Mouse (Mus musculus) liver, embryonic 18 days (tissue): ENCODE results near the gene Fam129c. TPM values are rescaled to one million over a fixed set of nuclear protein-coding genes. Genes with fewer than 3 reads are reported as not detected.

Experiments
- polyA plus RNA-seq: library from polyadenylated mRNA; depleted of rRNA; stranded (reverse); fragments of >200 nt; gene quantifications from 2 replicates; pipeline ENCODE4 v1.2.3, GENCODE M21; 2012; rRNA removed

The Fam129c gene
- polyA plus RNA-seq, result 5.4 and 6.2 TPM in 2 replicates

DNA sequence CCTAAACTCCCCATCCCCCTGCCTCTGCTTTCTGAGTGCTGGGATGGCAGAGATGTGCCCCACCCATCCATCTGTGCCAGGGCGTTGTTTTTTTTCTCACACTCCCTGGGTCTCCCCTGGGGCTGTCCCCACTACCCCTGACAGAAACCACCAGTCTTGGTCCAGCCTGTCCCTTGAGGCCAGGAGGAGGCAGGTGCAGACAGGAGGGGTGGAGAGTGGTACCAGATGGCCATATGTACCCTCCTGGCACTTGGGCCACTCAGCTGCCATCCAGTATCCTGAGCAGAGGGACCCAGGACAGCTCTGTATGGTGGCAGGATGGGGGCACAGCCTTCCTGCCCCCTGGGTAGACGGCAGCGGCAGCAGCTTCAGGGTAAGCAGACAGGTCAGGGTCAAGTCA is at the start of gene Fam129c:
TSS of gene Fam129c (plus strand) at position 198 of the 400 bp plus-strand sequence.

DNA sequence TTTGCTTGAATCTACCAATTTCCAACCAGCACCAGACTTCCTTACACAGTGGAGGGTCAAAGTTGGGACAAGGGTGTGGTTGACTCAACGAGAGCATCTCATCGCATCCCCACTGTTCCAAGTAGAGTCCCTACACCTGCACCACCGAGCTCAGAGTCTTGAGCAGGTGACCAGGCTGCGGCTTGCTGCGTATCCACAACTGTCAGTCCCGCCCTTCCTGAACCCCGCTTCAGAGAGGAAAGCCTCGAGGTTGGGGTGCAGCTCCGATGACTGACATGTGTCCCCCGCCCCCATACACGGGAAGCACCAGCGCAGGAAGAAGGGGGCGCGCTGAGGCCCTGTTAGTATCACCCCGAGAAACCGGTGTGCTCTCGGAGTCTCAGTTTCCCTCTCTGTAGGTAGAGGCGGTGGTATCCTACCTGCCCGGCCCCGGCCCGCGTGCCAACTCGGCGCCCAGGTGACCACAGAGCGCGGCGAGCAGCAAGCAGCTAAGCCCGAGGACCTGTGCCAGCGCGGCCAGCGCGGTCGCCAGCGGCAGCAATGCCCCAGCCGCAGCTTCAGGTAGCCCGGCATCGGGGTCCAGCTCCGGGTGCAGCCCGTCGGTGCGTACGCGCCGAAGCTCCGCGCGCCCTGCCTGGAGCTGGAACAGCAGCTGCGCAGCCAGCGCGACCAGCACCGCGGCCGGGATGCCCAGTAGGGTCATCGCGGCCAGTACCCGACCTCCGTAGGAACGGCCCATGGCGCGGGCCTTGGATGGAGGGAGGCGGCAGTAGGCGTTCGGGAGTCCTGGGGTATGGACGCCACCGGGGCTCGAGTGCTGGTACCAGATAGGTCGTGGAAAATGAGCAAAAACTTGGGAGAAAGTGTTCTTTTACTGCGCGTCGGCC is 39.1 kb upstream of the Fam129c start, which contains the start of gene Tmem221:
TSS of gene Tmem221 (minus strand) at position 801 of the 887 bp plus-strand sequence.

DNA sequence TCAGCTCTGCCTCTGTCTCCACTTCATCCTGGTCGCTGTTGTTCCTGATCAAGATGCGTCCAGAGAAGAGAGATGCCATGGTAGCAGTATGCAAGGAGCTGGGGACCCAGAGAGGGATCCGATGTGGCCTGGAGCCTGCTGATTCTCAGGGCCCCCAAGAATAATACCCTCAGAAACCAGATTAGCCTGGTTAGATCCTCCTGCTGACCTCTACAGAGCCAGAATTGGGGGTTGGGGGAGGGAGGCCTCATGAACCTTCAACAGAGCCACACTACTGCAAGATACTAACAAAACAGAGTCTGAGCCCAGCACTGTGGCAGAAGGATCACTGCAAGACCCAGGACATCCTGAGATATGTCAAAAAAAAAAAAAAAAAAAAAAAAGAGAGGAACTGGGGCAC is 30.9 kb upstream of the Fam129c start, which contains the start of gene Nxnl1:
TSS of gene Nxnl1 (minus strand) at position 101 of the 400 bp plus-strand sequence.

DNA sequence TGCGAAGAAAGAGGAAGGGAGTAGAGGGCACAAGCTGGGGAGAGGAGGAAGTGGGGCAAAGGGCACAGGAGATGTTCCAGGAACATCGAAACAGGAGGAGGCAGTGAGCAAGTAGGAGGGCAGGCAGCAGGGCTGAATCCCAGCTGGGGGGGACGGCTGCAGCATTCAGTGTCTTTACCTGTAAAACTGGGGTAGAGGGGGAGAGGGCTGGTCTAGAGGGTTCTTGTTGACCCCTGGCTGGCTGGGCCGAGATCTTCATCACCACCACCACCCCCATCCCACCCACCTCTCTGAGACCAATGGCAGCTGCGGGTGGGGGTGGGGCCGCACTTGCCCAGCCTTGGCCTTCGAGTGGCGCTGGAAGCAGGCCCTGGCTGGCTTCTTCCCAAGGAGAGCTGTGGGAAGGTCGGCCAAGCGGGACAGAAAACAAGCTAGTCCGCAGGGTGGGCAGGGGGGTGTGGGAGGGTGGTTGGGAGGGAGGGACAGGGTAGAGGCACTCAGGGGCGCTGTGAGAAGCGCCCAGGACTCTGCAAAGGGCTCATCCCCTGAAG is 29.0 kb upstream of the Fam129c start, which contains the start of gene Slc27a1:
TSS of gene Slc27a1 (plus strand) at position 496 of the 551 bp plus-strand sequence.

DNA sequence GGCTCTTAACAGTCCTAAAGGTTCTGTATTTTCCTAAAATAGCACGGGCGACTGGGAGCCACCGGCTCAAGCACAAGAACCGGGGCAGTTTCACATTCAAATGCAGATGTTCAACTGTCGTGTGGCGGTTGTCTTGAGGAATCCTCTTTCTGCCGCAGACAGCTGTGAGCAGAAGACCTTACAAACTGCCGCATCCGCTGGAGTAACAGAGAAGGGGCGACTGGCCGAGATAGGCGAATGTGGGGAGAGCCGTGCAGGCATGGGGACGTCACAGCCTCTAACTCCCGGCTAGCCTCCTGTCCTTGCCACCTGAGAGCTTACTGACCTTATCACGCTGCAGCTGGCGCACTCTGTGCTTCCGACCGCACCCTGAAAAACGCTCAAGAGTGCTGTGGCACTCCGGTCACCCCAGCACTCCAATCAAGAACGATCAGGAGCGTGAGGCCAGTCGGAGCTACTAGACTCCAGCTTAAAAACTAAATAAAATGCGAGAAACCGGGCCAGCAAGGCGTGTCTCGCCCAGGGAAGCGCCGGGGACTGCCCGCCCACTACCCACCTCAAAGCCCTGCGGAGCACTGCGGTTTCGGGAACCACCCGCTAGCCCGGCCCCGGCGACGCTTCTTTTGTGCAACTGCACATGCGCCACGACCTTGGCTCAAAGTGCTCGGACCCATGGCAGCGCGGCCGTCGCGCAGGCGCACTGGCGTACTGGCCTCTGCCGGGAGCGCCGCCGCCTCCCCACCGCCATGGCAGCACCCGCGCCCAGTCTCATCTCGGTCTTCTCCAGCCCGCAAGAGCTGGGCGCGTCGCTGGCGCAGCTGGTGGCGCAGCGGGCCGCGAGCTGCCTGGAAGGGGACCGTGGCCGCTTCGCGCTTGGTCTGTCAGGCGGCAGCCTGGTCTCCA is 5.7 kb upstream of the Fam129c start, which contains the start of gene Pgls:
TSS of gene Pgls (plus strand) at position 706 of the 903 bp plus-strand sequence.

DNA sequence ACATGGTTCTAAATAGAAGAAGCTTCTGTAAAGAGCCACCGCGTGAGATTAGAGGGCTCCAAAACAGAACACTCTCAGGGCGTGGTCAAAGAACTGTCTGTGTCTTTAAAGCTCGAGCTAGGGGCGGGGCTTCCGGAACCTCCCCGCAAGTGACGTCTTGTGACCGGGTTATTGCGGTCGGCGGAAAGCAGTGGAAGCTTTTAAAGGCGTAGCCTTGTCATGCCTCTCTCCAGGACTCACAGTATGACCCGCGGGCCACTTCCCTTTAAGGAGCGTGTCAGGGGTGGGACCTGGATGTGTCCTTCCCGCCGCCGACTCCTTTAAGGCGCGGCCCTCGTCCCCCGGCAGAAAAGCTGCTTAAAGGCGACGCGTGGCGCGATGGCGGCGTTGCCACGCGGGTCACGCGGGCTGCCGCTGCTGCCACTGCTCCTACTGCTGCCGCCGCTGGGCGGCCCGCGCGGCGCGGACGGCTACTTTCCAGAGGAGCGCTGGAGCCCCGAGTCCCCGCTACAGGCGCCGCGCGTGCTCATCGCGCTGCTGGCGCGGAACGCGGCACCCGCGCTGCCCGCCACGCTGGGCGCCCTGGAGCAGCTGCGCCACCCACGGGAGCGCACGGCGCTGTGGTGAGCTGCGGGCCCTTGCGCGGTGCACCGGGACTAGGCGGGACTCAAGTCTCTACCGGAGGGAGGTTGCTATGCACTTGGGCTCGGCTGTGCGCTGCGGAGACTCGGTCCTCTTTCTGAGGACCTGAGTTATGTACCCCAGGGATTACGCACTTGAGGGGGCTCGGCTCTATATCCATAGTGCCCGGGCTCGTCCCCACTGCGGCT is 13.6 kb downstream of the Fam129c start, which contains the start of gene Colgalt1:
TSS of gene Colgalt1 (plus strand) at position 177 of the 830 bp plus-strand sequence.

Other genes starting within 250 kb of the Fam129c start
- gene Use1, start 230.8 kb upstream of the Fam129c start, polyA plus RNA-seq, result 58.7 and 64.8 TPM in 2 replicates
- gene Ocel1, start 226.3 kb upstream of the Fam129c start, polyA plus RNA-seq, result 3.7 and 3.9 TPM in 2 replicates
- gene Nr2f6, start 215.7 kb upstream of the Fam129c start, polyA plus RNA-seq, result 41.6 and 43.5 TPM in 2 replicates
- 7.7 and 10.4 TPM in 2 replicates for gene Ushbp1, start 201.8 kb upstream of the Fam129c start, polyA plus RNA-seq
- gene Babam1, start 200.8 kb upstream of the Fam129c start, polyA plus RNA-seq, result 52.9 and 54.8 TPM in 2 replicates
- 20.7 and 26.6 TPM in 2 replicates for gene Ankle1, start 191.6 kb upstream of the Fam129c start, polyA plus RNA-seq
- 5.5 and 5.9 TPM in 2 replicates for gene Abhd8, start 134.0 kb upstream of the Fam129c start, polyA plus RNA-seq
- gene Mrpl34, start 132.7 kb upstream of the Fam129c start, polyA plus RNA-seq, result 40.1 and 49.6 TPM in 2 replicates
- 20.9 and 21.3 TPM in 2 replicates for gene Dda1, start 128.4 kb upstream of the Fam129c start, polyA plus RNA-seq
- gene Ano8, start 111.7 kb upstream of the Fam129c start, polyA plus RNA-seq, result 1.9 and 2.2 TPM in 2 replicates
- gene Gtpbp3, start 109.5 kb upstream of the Fam129c start, polyA plus RNA-seq, result 7.7 and 9.4 TPM in 2 replicates
- gene Plvap, start 85.9 kb upstream of the Fam129c start, polyA plus RNA-seq, result 22.0 and 24.1 TPM in 2 replicates
- gene Ccdc194, start 71.9 kb upstream of the Fam129c start, polyA plus RNA-seq, result 0.16 and 0.24 TPM in 2 replicates
- gene Bst2, start 60.2 kb upstream of the Fam129c start, polyA plus RNA-seq, result 137 and 184 TPM in 2 replicates
- gene Mvb12a, start 54.7 kb upstream of the Fam129c start, polyA plus RNA-seq, result 46.5 and 48.2 TPM in 2 replicates
- gene Tmem221, start 38.8 kb upstream of the Fam129c start, polyA plus RNA-seq, result 0.49 and 0.64 TPM in 2 replicates
- not detected in 2 replicates for gene Nxnl1, start 31.0 kb upstream of the Fam129c start, polyA plus RNA-seq
- 6.8 and 7.5 TPM in 2 replicates for gene Slc27a1, start 28.8 kb upstream of the Fam129c start, polyA plus RNA-seq
- gene Pgls, start 5.5 kb upstream of the Fam129c start, polyA plus RNA-seq, result 63.9 and 74.3 TPM in 2 replicates
- 49.9 and 57.5 TPM in 2 replicates for gene Colgalt1, start 13.3 kb downstream of the Fam129c start, polyA plus RNA-seq
- 0.29 and 0.43 TPM in 2 replicates for gene Unc13a, start 74.1 kb downstream of the Fam129c start, polyA plus RNA-seq
- gene Jak3, start 78.6 kb downstream of the Fam129c start, polyA plus RNA-seq, result 5.2 and 6.9 TPM in 2 replicates
- gene Insl3, start 91.6 kb downstream of the Fam129c start, polyA plus RNA-seq, result 2.1 and 2.4 TPM in 2 replicates
- 2.1 and 2.2 TPM in 2 replicates for gene B3gnt3, start 104.1 kb downstream of the Fam129c start, polyA plus RNA-seq
- gene Fcho1, start 128.1 kb downstream of the Fam129c start, polyA plus RNA-seq, result 22.6 and 26.5 TPM in 2 replicates